Mouse (Mus musculus) left cerebral cortex, postnatal 36 days (tissue): ENCODE measurements around the gene Flywch2. TPM values are rescaled to one million over a fixed set of nuclear protein-coding genes. Genes with fewer than 3 reads are reported as not detected.
"Not testable (repeated sequence)": the region's sequence is repeated elsewhere in the genome, so short reads cannot be mapped to it uniquely, and the experiment has no call there.

Source experiments
- DNase-seq, 2 experiments: peaks; one replicate each; pipeline ENCODE4 v3.0.0; 2021 to 2022; ENCODE audit warnings: low spot score in 2 of 2, mixed read lengths in 1 of 2
- intact Hi-C: fragments of 180-260 bp; cut with DNase I; formaldehyde crosslinking; loops from one replicate; pipeline ENCODE4 v1.15.1; 2025
- total RNA-seq, 2 experiments: library from RNA; stranded (reverse); gene quantifications; 2 replicates each; pipeline ENCODE4 v1.2.3; 2021

The Flywch2 gene
- total RNA-seq, 2 experiments from 2014 or later, result 11.4 to 16.2 TPM

GRCm38 (mm10) chr17:23797316-23797715 is 11.4 kb upstream of the Flywch2 start:
- no peak for DNase-seq
- intact Hi-C loops, result no loop called here

- intact Hi-C loops, result no loop called here
- no peak for DNase-seq
Measured at GRCm38 (mm10) chr17:23795323-23795722, 9.4 kb upstream of the Flywch2 start.

- DNase-seq, result no peak
- intact Hi-C loops, result no loop called here
Measured at GRCm38 (mm10) chr17:23791079-23791357, 5.1 kb upstream of the Flywch2 start.

- DNase-seq, result peak; percentile 60 to 65
- intact Hi-C loops, result loop anchor here (1.0 kb wide), 1 partner anchor 12 kb away; no protein-coding TSS in a partner anchor
Measured at GRCm38 (mm10) chr17:23790269-23791078, 4.6 kb upstream of the Flywch2 start, which contains the start of gene Srrm2. Gene Srrm2 (plus strand): TSS chr17:23790532.

GRCm38 (mm10) chr17:23789749-23790268 is 3.9 kb upstream of the Flywch2 start:
- intact Hi-C loops, result loop anchor here (1.0 kb wide), 1 partner anchor 12 kb away; no protein-coding TSS in a partner anchor
- no peak for DNase-seq

GRCm38 (mm10) chr17:23788973-23789372 is 3.1 kb upstream of the Flywch2 start:
- DNase-seq, result no peak
- intact Hi-C loops, result no loop called here

GRCm38 (mm10) chr17:23786510-23786931 is 640 bp upstream of the Flywch2 start:
- peak in 1 of 2 experiments; percentile 42 for DNase-seq
- intact Hi-C loops, result loop anchor here (1.0 kb wide), 1 partner anchor 15 kb away; the partner anchor contains the start of gene Flywch1

GRCm38 (mm10) chr17:23783352-23783751 is 2.5 kb downstream of the Flywch2 start:
- DNase-seq, result no peak
- intact Hi-C loops, result no loop called here

- DNase-seq, result no peak
- intact Hi-C loops, result no loop called here
Measured at GRCm38 (mm10) chr17:23778447-23778846, 7.4 kb downstream of the Flywch2 start.

GRCm38 (mm10) chr17:23777141-23777540 is 8.7 kb downstream of the Flywch2 start:
- DNase-seq, result no peak
- intact Hi-C loops, result no loop called here

- DNase-seq, result no peak
- intact Hi-C loops, result no loop called here
Measured at GRCm38 (mm10) chr17:23776216-23776615, 9.7 kb downstream of the Flywch2 start.

GRCm38 (mm10) chr17:23774090-23774489 is 11.8 kb downstream of the Flywch2 start:
- intact Hi-C loops, result no loop called here
- peak; percentile 67 to 76 for DNase-seq

GRCm38 (mm10) chr17:23773676-23774075 is 12.2 kb downstream of the Flywch2 start:
- intact Hi-C loops, result no loop called here
- no peak for DNase-seq

- DNase-seq, intact Hi-C loops: not testable (repeated sequence)
Measured at GRCm38 (mm10) chr17:23772219-23772556, 13.7 kb downstream of the Flywch2 start.

- intact Hi-C loops, result loop anchor here (1.0 kb wide), 2 partner anchors 15 to 33 kb away; partner anchors contain the start of gene Flywch2
- peak; percentile 98 for DNase-seq
Measured at GRCm38 (mm10) chr17:23771284-23772218, 14.3 kb downstream of the Flywch2 start, which contains the start of gene Flywch1. Gene Flywch1 (minus strand): TSS chr17:23771602.

- intact Hi-C loops, result loop anchor here (1.0 kb wide), 2 partner anchors 15 to 33 kb away; partner anchors contain the start of gene Flywch2
- no peak for DNase-seq
Measured at GRCm38 (mm10) chr17:23770896-23771283, 15.0 kb downstream of the Flywch2 start.

- intact Hi-C loops, result no loop called here
- DNase-seq, result no peak
Measured at GRCm38 (mm10) chr17:23770493-23770892, 15.4 kb downstream of the Flywch2 start.

- intact Hi-C loops, result no loop called here
- DNase-seq, result no peak
Measured at GRCm38 (mm10) chr17:23762976-23763375, 22.9 kb downstream of the Flywch2 start.

- no peak for DNase-seq
- intact Hi-C loops, result no loop called here
Measured at GRCm38 (mm10) chr17:23761155-23761554, 24.7 kb downstream of the Flywch2 start.

GRCm38 (mm10) chr17:23760231-23760630 is 25.6 kb downstream of the Flywch2 start:
- intact Hi-C loops, result no loop called here

More at GRCm38 (mm10) chr17:23760231-23760630, 25.6 kb downstream of the Flywch2 start:
- no peak for DNase-seq
